Mouse (Mus musculus): ENCODE data around the gene Acrbp.

Gene Acrbp

GRCm38 (mm10) chr6:125099421-125099971 is 50.0 kb downstream of the Acrbp start:
- peak in 1 of 2 experiments; percentile 58 for DNase-seq (ENCODE audit: low spot score in 2 of 2)

GRCm38 (mm10) chr6:125101444-125101843 is 52.0 kb downstream of the Acrbp start:
- DNase-seq (ENCODE audit: low spot score in 2 of 2), result no peak

- no peak for DNase-seq (ENCODE audit: low spot score in 2 of 2)
These were observed 54.7 kb downstream of the Acrbp start for GRCm38 (mm10) chr6:125104223-125104622.

GRCm38 (mm10) chr6:125107705-125108104 is 58.2 kb downstream of the Acrbp start:
- DNase-seq (ENCODE audit: low spot score in 2 of 2), result no peak

- DNase-seq (ENCODE audit: low spot score in 2 of 2), result no peak
These were observed 59.9 kb downstream of the Acrbp start for GRCm38 (mm10) chr6:125109371-125109770.

GRCm38 (mm10) chr6:125110927-125111326 is 61.4 kb downstream of the Acrbp start:
- DNase-seq (ENCODE audit: low spot score in 2 of 2), result peak in 1 of 2 experiments; percentile 67

- no peak for DNase-seq (ENCODE audit: low spot score in 2 of 2)
These were observed 63.1 kb downstream of the Acrbp start for GRCm38 (mm10) chr6:125112553-125112952.

All from cerebellum, postnatal 4 days (tissue).